Comparison of ENCODE assay signal across 8 mouse cellular contexts in genomic region chr12:3308541-3309241, GRCm38 (mm10). TPM values are rescaled to one million over a fixed set of nuclear protein-coding genes. Genes with fewer than 3 reads are reported as not detected.
DNase-seq lines count a peak whose midpoint lies in the region; ATAC-seq and TF ChIP-seq lines count a peak whose summit lies in the region.

No protein-coding gene starts in this region.

- H3K4me3 ChIP-seq in cerebellum, adult 2 months (replicated peaks; ENCODE audit: insufficient read depth, low read depth, low read length), result peak overlapping the region; percentile 72
- peak overlapping the region; percentile 90 for H3K4me3 ChIP-seq in C2C12 (ENCODE audit: insufficient read depth, poor library complexity, severe bottlenecking)
- peak overlapping the region; percentile 86 for H3K4me3 ChIP-seq in hindbrain, embryonic 10.5 days
- H3K4me3 ChIP-seq in liver, embryonic 12.5 days, result peak overlapping the region; percentile 77
- H3K4me3 ChIP-seq in neural tube, embryonic 12.5 days, result peak overlapping the region; percentile 80

- ATAC-seq in cerebellum, adult (ENCODE audit: insufficient number of reproducible peaks, low FRiP score, low TSS enrichment), result no peak
- ATAC-seq in liver, embryonic 12.5 days, result no peak
- no peak; the same call in 1 of the 2 replicates for ATAC-seq in neural tube, embryonic 12.5 days (ENCODE audit: low FRiP score, low read depth)

- no peak for TF ChIP-seq POLR2A in cerebellum, adult 2 months (IDR thresholded peaks at IDR 0.05; ENCODE audit: borderline replicate concordance, insufficient read depth, low read length)

- H3K9me3 ChIP-seq in hindbrain, embryonic 10.5 days, result 0 out of 2 replicates have a peak, but pooled peaks cover 18% of the 10 kb centered on the region
- H3K9me3 ChIP-seq in liver, embryonic 12.5 days (replicated peaks), result no peaks in the 10 kb centered on the region
- H3K9me3 ChIP-seq in neural tube, embryonic 12.5 days, result 0 out of 2 replicates have a peak, but pooled peaks cover 9% of the 10 kb centered on the region

- peak overlapping the region; percentile 93 for H3K9ac ChIP-seq in liver, embryonic 12.5 days
- peak overlapping the region; percentile 90 for H3K9ac ChIP-seq in neural tube, embryonic 12.5 days

- H3K4me2 ChIP-seq in liver, embryonic 12.5 days, result peak overlapping the region; percentile 82
- H3K4me2 ChIP-seq in neural tube, embryonic 12.5 days (replicated peaks), result peak overlapping the region; percentile 64

- no peaks in the 10 kb centered on the region for H3K27me3 ChIP-seq in cerebellum, adult 2 months (ENCODE audit: control insufficient read depth, insufficient read depth, low read length)
- H3K27me3 ChIP-seq in C2C12 (ENCODE audit: control insufficient read depth, insufficient read depth, insufficient read length), result no peaks in the 10 kb centered on the region
- H3K27me3 ChIP-seq in hindbrain, embryonic 10.5 days (ENCODE audit: insufficient read depth, poor library complexity, severe bottlenecking), result no peaks in the 10 kb centered on the region
- H3K27me3 ChIP-seq in liver, embryonic 12.5 days (replicated peaks), result no peaks in the 10 kb centered on the region
- H3K27me3 ChIP-seq in neural tube, embryonic 12.5 days (replicated peaks), result no peaks in the 10 kb centered on the region

- H3K79me2 ChIP-seq in C2C12 (ENCODE audit: control insufficient read depth, insufficient read depth), result peaks cover 59% of the 10 kb centered on the region

- peaks cover 57% of the 10 kb centered on the region for H3K79me3 ChIP-seq in C2C12 (ENCODE audit: low read depth)

- no peak for TF ChIP-seq CTCF in cerebellum, adult 2 months (IDR thresholded peaks at IDR 0.05; ENCODE audit: borderline replicate concordance, insufficient read depth, low read depth, low read length)
- TF ChIP-seq CTCF in C2C12 (IDR thresholded peaks at IDR 0.05; ENCODE audit: control insufficient read depth, insufficient read depth, insufficient read length), result no peak

- H3K4me1 ChIP-seq in cerebellum, adult 2 months (ENCODE audit: control insufficient read depth, insufficient read depth, low read length), result no peaks in the 10 kb centered on the region
- H3K4me1 ChIP-seq in hindbrain, embryonic 10.5 days (replicated peaks), result peaks cover 21% of the 10 kb centered on the region
- H3K4me1 ChIP-seq in liver, embryonic 12.5 days, result peaks cover 51% of the 10 kb centered on the region
- peaks cover 9% of the 10 kb centered on the region for H3K4me1 ChIP-seq in neural tube, embryonic 12.5 days

- 2% methylated on average over 19 of the region's 19 CpGs for WGBS in cerebellum, adult 2 months
- WGBS in hindbrain, embryonic 10.5 days, result 6% methylated on average over 19 of the region's 19 CpGs
- WGBS in liver, embryonic 12.5 days (ENCODE audit: insufficient replicate concordance), result 2% methylated on average over 19 of the region's 19 CpGs
- 4% methylated on average over 19 of the region's 19 CpGs for WGBS in neural tube, embryonic 12.5 days

- intact Hi-C loops in gastrocnemius, postnatal 36 days (cut with DNase I), result loop anchor here (5.0 kb wide), 3 partner anchors 41 to 71 kb away; no protein-coding TSS in a partner anchor

- peak overlapping the region; percentile 85 for H3ac ChIP-seq in C2C12 (ENCODE audit: control insufficient read depth, insufficient read length, low read depth)

- peaks cover 3% of the 10 kb centered on the region for H3K36me3 ChIP-seq in C2C12 (ENCODE audit: control insufficient read depth, insufficient read depth)
- peaks cover 18% of the 10 kb centered on the region for H3K36me3 ChIP-seq in hindbrain, embryonic 10.5 days
- peaks cover 6% of the 10 kb centered on the region; the same call in 1 of the 2 replicates for H3K36me3 ChIP-seq in liver, embryonic 12.5 days
- no peaks in the 10 kb centered on the region for H3K36me3 ChIP-seq in neural tube, embryonic 12.5 days

- peak in 1 of 2 experiments; percentile 18 for DNase-seq in cerebellum, adult 2 months
- peak; percentile 60 for DNase-seq in embryo, embryonic 10.5 days (ENCODE audit: low spot score)
- DNase-seq in hindbrain, embryonic 10.5 days (ENCODE audit: low spot score), result peak; percentile 13
- no peak for DNase-seq in gastrocnemius, postnatal 36 days

- no peak overlapping the region for H3K27ac ChIP-seq in cerebellum, adult 2 months (ENCODE audit: insufficient read depth, low read length)
- H3K27ac ChIP-seq in hindbrain, embryonic 10.5 days, result peak overlapping the region; percentile 98
- peak overlapping the region; percentile 100 for H3K27ac ChIP-seq in liver, embryonic 12.5 days
- peak overlapping the region; percentile 93 for H3K27ac ChIP-seq in neural tube, embryonic 12.5 days

TF ChIP-seq in C2C12, 6 proteins besides CTCF, POLR2A, EP300 and RAD21:
- TF ChIP-seq MYOG (IDR thresholded peaks at IDR 0.05; ENCODE audit: control insufficient read depth, extremely low read depth, insufficient read length) (no peak), MYOD1 (IDR thresholded peaks at IDR 0.05; ENCODE audit: control insufficient read depth, insufficient read length, low read depth) (no peak), MAX (IDR thresholded peaks at IDR 0.05) (no peak), FOSL1 (IDR thresholded peaks at IDR 0.05; ENCODE audit: insufficient read depth, low read length, poor library complexity, severe bottlenecking) (no peak), CEBPB (IDR thresholded peaks at IDR 0.05; ENCODE audit: low read depth) (no peak), USF1 (IDR thresholded peaks at IDR 0.05; ENCODE audit: low read depth) (no peak)

RNA-seq across cellular contexts. Expression of gene Rab10, which starts 1.1 kb away (rescaled TPM):
- polyA plus RNA-seq in cerebellum, adult 2 months (2012; rRNA removed), result 96.6 and 97.0 TPM in 2 replicates
- polyA plus RNA-seq in C2C12 (2012; fragmentation: generic; extraction: Trizol), result 50.2 TPM
- 81.9 and 94.4 TPM in 2 replicates for polyA plus RNA-seq in hindbrain, embryonic 10.5 days (2016; fragmentation: Nextera tagmentation; extraction: Ambion mirVana)
- polyA plus RNA-seq in liver, embryonic 12.5 days (2016; fragmentation: Nextera tagmentation; extraction: Ambion mirVana), result 79.4 and 80.8 TPM in 2 replicates
- 159 and 182 TPM in 2 replicates for polyA plus RNA-seq in neural tube, embryonic 12.5 days (2016; fragmentation: Nextera tagmentation; extraction: Ambion mirVana)
- total RNA-seq in gastrocnemius, postnatal 36 days (2021), result 100 to 1,000 TPM; 239 to 279 TPM

RNA-seq across cellular contexts. Expression of gene Kif3c, which starts 56.2 kb away (rescaled TPM):
- 115 and 118 TPM in 2 replicates for polyA plus RNA-seq in cerebellum, adult 2 months (2012; rRNA removed)
- 17.4 TPM for polyA plus RNA-seq in C2C12 (2012; fragmentation: generic; extraction: Trizol)
- 23.9 and 32.5 TPM in 2 replicates for polyA plus RNA-seq in hindbrain, embryonic 10.5 days (2016; fragmentation: Nextera tagmentation; extraction: Ambion mirVana)
- 1.7 and 1.9 TPM in 2 replicates for polyA plus RNA-seq in liver, embryonic 12.5 days (2016; fragmentation: Nextera tagmentation; extraction: Ambion mirVana)
- polyA plus RNA-seq in neural tube, embryonic 12.5 days (2016; fragmentation: Nextera tagmentation; extraction: Ambion mirVana), result 59.5 and 66.3 TPM in 2 replicates
- total RNA-seq in gastrocnemius, postnatal 36 days (2021), result 10 to 100 TPM; 14.3 to 22.9 TPM

Comparison
In these comparisons a context has a peak if more than half of its experiments do, and no peak if none do; other contexts are left out.
1. DNase-seq: peak in embryo, embryonic 10.5 days (single experiment) and hindbrain, embryonic 10.5 days (single experiment); none in gastrocnemius, postnatal 36 days (0 of 2).
2. Peak in every context shown above with its lines, with median percentiles within 50 percentile points of each other: H3K4me3 ChIP-seq.